Mouse (Mus musculus) liver, embryonic 16.5 days (tissue): Measurements from ENCODE around the gene Rhoj. TPM values are rescaled to one million over a fixed set of nuclear protein-coding genes. Genes with fewer than 3 reads are reported as not detected.
"Not testable (repeated sequence)": the region's sequence is repeated elsewhere in the genome, so short reads cannot be mapped to it uniquely, and the experiment has no call there.

ENCODE experiments used
- ATAC-seq: fragments of 200-750 bp; cut with Nextera tagmentation; 2 replicates; pipeline ENCODE4 v1.8.0; 2017; ENCODE audit warnings: low read depth, mild to moderate bottlenecking, moderate number of reproducible peaks, moderate library complexity
- H3K27ac ChIP-seq: fragments of 300-500 bp; sonication (generic); 2 replicates; pipeline ENCODE4 v1.5.1; 2014; ENCODE audit warnings: mild to moderate bottlenecking, low read length
- H3K27me3 ChIP-seq: fragments of 300-500 bp; sonication (generic); 2 replicates; pipeline ENCODE4 v1.6.1; 2014; ENCODE audit warnings: low read depth, low read length, mixed read lengths; ENCODE audit not compliant: control insufficient read depth, insufficient read depth
- H3K36me3 ChIP-seq: fragments of 300-500 bp; sonication (generic); 2 replicates; pipeline ENCODE4 v1.6.1; 2014; ENCODE audit warnings: mild to moderate bottlenecking; ENCODE audit not compliant: control insufficient read depth, insufficient read depth
- H3K4me1 ChIP-seq: fragments of 300-500 bp; sonication (generic); 2 replicates; pipeline ENCODE4 v1.6.1; 2014; ENCODE audit warnings: low read depth, low read length, mixed read lengths; ENCODE audit not compliant: control insufficient read depth
- H3K4me2 ChIP-seq: fragments of 300-500 bp; sonication (generic); 2 replicates; pipeline ENCODE4 v1.6.1; 2014; ENCODE audit warnings: low read depth, low read length, mixed read lengths
- H3K4me3 ChIP-seq: fragments of 300-500 bp; sonication (generic); 2 replicates; pipeline ENCODE4 v1.5.1; 2014; ENCODE audit warnings: low read depth, mild to moderate bottlenecking, low read length
- H3K9ac ChIP-seq: fragments of 300-500 bp; sonication (generic); 2 replicates; pipeline ENCODE4 v1.6.1; 2014; ENCODE audit warnings: low read depth, low read length
- H3K9me3 ChIP-seq: fragments of 300-500 bp; sonication (generic); replicated peaks from 2 replicates; pipeline ENCODE4 v1.6.1; 2016; ENCODE audit warnings: low read length; ENCODE audit not compliant: control insufficient read depth
- WGBS: fragments of 180-500 bp; shearing (Covaris S2); extraction: QIAGEN DNeasy Blood & Tissue Kit; methylation state at CpG from one replicate; pipeline ENCODE4 v1.1.7; 2014; ENCODE audit not compliant: insufficient replicate concordance; 5-methylcytosine and 5-hydroxymethylcytosine counted together
- polyA plus RNA-seq: library from polyadenylated mRNA; unstranded; fragments of >200 nt; fragmentation: Nextera tagmentation; extraction: Ambion mirVana; gene quantifications from 2 replicates; pipeline ENCODE4 v1.2.1, GENCODE M21; 2015

Gene Rhoj
- polyA plus RNA-seq, 1 experiment from 2014 or later, result 6.6 TPM

DNA sequence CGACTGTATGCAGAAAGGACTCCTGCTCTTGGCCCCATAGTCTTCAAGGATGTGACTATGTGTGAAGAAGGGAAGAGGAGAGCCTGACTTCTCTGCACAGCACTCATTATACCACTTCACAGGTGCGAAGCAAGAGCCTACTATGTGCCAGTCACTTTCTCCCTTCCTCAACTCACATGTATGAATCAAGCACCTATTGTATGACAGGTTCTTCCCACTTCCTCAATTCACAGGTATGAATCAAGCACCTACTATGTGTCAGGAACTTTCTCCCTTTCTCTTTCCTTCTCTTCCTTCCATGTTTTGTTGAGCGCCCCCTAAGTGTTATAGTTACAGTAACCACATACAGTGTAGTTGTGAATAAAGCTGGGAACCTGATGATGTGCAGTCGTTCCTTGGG, 116.7 kb downstream of the Rhoj start:
- H3K9me3 ChIP-seq, result no peaks in the 10 kb centered on the region
- H3K36me3 ChIP-seq, result no peaks in the 10 kb centered on the region
- ATAC-seq, result no peak
- no peak overlapping the region for H3K9ac ChIP-seq
- no peaks in the 10 kb centered on the region for H3K27me3 ChIP-seq
- no peaks in the 10 kb centered on the region for H3K4me1 ChIP-seq
- H3K4me3 ChIP-seq, result no peak overlapping the region
- H3K4me2 ChIP-seq, result no peak overlapping the region
- no peak overlapping the region for H3K27ac ChIP-seq
- 57% methylated on average over 4 of the region's 4 CpGs for WGBS

GRCm38 (mm10) chr12:75425882-75426281, 117.8 kb downstream of the Rhoj start:
- H3K4me3 ChIP-seq, result no peak overlapping the region
- H3K27me3 ChIP-seq, result no peaks in the 10 kb centered on the region
- H3K27ac ChIP-seq, result no peak overlapping the region
- H3K4me1 ChIP-seq, result no peaks in the 10 kb centered on the region
- no peak for ATAC-seq
- no peaks in the 10 kb centered on the region for H3K9me3 ChIP-seq
- H3K36me3 ChIP-seq, result no peaks in the 10 kb centered on the region
- WGBS, result 65% methylated on average over 7 of the region's 7 CpGs
- no peak overlapping the region for H3K4me2 ChIP-seq
- H3K9ac ChIP-seq, result no peak overlapping the region

DNA sequence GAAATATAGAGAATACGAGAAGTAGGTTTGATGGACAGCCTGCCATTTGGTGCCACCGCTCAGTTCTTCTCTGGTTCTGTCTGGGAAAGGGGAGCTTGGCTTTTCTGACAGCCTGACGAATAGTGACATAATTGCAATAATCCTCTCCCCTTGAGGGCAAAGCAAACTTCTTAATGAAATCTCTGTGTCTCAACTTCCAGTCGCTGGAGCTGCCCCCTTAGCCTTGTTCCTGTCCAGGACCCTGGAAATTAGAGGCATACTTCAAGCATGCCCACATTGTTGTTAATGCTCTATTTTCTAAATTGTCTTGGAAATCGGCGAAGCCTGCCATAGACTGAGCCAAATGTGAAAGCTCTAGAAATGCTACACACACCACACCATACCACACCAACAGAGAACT, 120.6 kb downstream of the Rhoj start:
- Histone ChIP-seq H3K9ac (no peak overlapping the region), H3K36me3 (no peaks in the 10 kb centered on the region), H3K4me1 (no peaks in the 10 kb centered on the region), H3K9me3 (no peaks in the 10 kb centered on the region), H3K4me3 (no peak overlapping the region), H3K4me2 (no peak overlapping the region), H3K27ac (no peak overlapping the region), H3K27me3 (no peaks in the 10 kb centered on the region)
- ATAC-seq, result no peak
- WGBS, result 75% methylated on average over 6 of the region's 6 CpGs

- Histone ChIP-seq H3K4me2 (no peak overlapping the region), H3K4me1 (no peaks in the 10 kb centered on the region), H3K9ac (no peak overlapping the region), H3K9me3 (no peaks in the 10 kb centered on the region), H3K27ac (no peak overlapping the region), H3K27me3 (no peaks in the 10 kb centered on the region), H3K36me3 (no peaks in the 10 kb centered on the region), H3K4me3 (no peak overlapping the region)
- 56% methylated on average over 1 of the region's 1 CpGs for whole genome bisulfite sequencing
- peak; percentile 32; the same call in 1 of the 2 replicates for ATAC-seq
Observed at GRCm38 (mm10) chr12:75429685-75430396, 121.7 kb downstream of the Rhoj start.

GRCm38 (mm10) chr12:75432400-75432799, 124.3 kb downstream of the Rhoj start:
- not testable (repeated sequence) for H3K36me3 ChIP-seq, ATAC-seq, H3K27me3 ChIP-seq, H3K9me3 ChIP-seq, H3K9ac ChIP-seq, H3K4me1 ChIP-seq, H3K4me3 ChIP-seq, H3K4me2 ChIP-seq, H3K27ac ChIP-seq
- 57% methylated on average over 6 of the region's 6 CpGs for WGBS

GRCm38 (mm10) chr12:75446245-75446644, 138.1 kb downstream of the Rhoj start:
- Histone ChIP-seq H3K4me3 (no peak overlapping the region), H3K9ac (no peak overlapping the region), H3K27me3 (no peaks in the 10 kb centered on the region), H3K27ac (no peak overlapping the region), H3K9me3 (no peaks in the 10 kb centered on the region), H3K36me3 (no peaks in the 10 kb centered on the region; the same call in 1 of the 2 replicates), H3K4me2 (no peak overlapping the region), H3K4me1 (no peaks in the 10 kb centered on the region)
- no peak for ATAC-seq
- WGBS, result 65% methylated on average over 7 of the region's 7 CpGs

DNA sequence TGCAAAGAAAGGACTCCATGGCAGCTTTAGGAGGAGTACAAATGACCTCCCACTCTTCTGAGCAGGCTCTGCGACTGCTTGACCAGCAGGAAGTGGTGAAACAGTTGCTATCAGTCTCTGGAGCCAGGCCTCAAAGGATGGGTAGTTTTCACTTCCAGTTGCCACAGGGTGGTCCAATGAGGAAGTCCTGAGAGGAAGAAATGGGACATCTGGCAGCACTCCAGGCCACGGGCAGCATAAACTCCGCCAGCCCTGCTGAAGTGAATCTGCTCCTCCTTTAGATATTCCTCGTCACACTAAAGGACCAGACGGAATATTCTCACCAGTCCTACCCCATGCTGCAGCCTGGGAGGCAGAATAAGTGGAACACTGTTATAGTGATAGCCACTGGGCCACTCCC, 140.8 kb downstream of the Rhoj start:
- 56% methylated on average over 5 of the region's 5 CpGs for WGBS
- no peaks in the 10 kb centered on the region for H3K9me3 ChIP-seq
- no peaks in the 10 kb centered on the region for H3K27me3 ChIP-seq
- H3K4me3 ChIP-seq, result no peak overlapping the region
- H3K4me1 ChIP-seq, result no peaks in the 10 kb centered on the region
- no peak overlapping the region for H3K27ac ChIP-seq
- H3K4me2 ChIP-seq, result no peak overlapping the region
- no peak for ATAC-seq
- H3K36me3 ChIP-seq, result peaks cover 9% of the 10 kb centered on the region
- no peak overlapping the region for H3K9ac ChIP-seq

DNA sequence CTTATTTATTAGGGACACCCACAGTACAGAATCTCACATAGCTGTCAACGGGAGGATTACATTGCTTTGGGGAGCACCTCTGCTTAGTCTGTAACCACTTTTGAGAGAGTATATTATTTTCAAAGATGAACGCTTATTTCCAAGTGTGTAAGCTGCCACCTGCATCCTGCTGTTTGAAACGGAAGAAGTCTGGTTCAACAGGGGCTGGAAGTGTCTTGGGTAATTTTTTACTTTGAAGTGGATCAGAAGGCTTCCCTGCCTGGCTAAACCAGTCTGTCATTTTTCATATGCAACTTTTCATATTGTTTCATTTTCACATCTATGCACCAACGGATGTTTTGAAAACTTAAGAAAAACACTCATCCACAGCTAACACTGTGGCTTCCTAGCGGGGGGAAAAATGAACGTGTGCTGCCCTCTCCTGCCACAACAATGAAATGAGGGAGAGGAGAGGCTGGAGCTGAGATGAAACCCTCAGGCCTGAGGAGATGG, 141.4 kb downstream of the Rhoj start:
- H3K9ac ChIP-seq, result no peak overlapping the region
- H3K4me1 ChIP-seq, result no peaks in the 10 kb centered on the region
- peaks cover 9% of the 10 kb centered on the region for H3K36me3 ChIP-seq
- H3K27me3 ChIP-seq, result no peaks in the 10 kb centered on the region
- 44% methylated on average over 6 of the region's 6 CpGs for WGBS
- H3K9me3 ChIP-seq, result no peaks in the 10 kb centered on the region
- no peak overlapping the region for H3K4me3 ChIP-seq
- no peak overlapping the region for H3K4me2 ChIP-seq
- no peak for ATAC-seq
- H3K27ac ChIP-seq, result no peak overlapping the region

GRCm38 (mm10) chr12:75450011-75450410, 141.9 kb downstream of the Rhoj start:
- Histone ChIP-seq H3K9ac (no peak overlapping the region), H3K4me1 (no peaks in the 10 kb centered on the region), H3K4me3 (no peak overlapping the region), H3K9me3 (no peaks in the 10 kb centered on the region), H3K4me2 (no peak overlapping the region), H3K27me3 (no peaks in the 10 kb centered on the region), H3K27ac (no peak overlapping the region), H3K36me3 (peaks cover 9% of the 10 kb centered on the region)
- ATAC-seq, result no peak
- WGBS, result 83% methylated on average over 14 of the region's 14 CpGs
